Mouse (Mus musculus) midbrain, embryonic 13.5 days (tissue): ENCODE measurements around the gene Ppp4r3a. TPM values are rescaled to one million over a fixed set of nuclear protein-coding genes. Genes with fewer than 3 reads are reported as not detected.

Experiments used
- ATAC-seq: fragments of 200-750 bp; cut with Nextera tagmentation; 2 replicates; pipeline ENCODE4 v1.8.0; 2017; ENCODE audit warnings: mild to moderate bottlenecking, moderate TSS enrichment, moderate library complexity
- H3K27ac ChIP-seq: fragments of 300-500 bp; sonication (generic); 2 replicates; pipeline ENCODE4 v1.5.1; 2015; ENCODE audit warnings: inconsistent platforms, mild to moderate bottlenecking, moderate library complexity
- H3K27me3 ChIP-seq: fragments of 300-500 bp; sonication (generic); 2 replicates; pipeline ENCODE4 v1.6.1; 2015; ENCODE audit warnings: mild to moderate bottlenecking, inconsistent platforms
- H3K36me3 ChIP-seq: fragments of 300-500 bp; sonication (generic); 2 replicates; pipeline ENCODE4 v1.6.1; 2015; ENCODE audit warnings: mild to moderate bottlenecking, inconsistent platforms
- H3K4me1 ChIP-seq: fragments of 300-500 bp; sonication (generic); replicated peaks from 2 replicates; pipeline ENCODE4 v1.6.1; 2015; ENCODE audit warnings: inconsistent platforms
- H3K4me2 ChIP-seq: fragments of 300-500 bp; sonication (generic); replicated peaks from 2 replicates; pipeline ENCODE4 v1.6.1; 2015; ENCODE audit warnings: moderate library complexity, mild to moderate bottlenecking, inconsistent platforms
- H3K4me3 ChIP-seq: fragments of 300-500 bp; sonication (generic); replicated peaks from 2 replicates; pipeline ENCODE4 v1.5.1; 2015; ENCODE audit warnings: mild to moderate bottlenecking, inconsistent platforms
- H3K9ac ChIP-seq: fragments of 300-500 bp; sonication (generic); replicated peaks from 2 replicates; pipeline ENCODE4 v1.6.1; 2015; ENCODE audit warnings: mild to moderate bottlenecking, inconsistent platforms
- H3K9me3 ChIP-seq: fragments of 300-500 bp; sonication (generic); 2 replicates; pipeline ENCODE4 v1.6.1; 2016; ENCODE audit warnings: mild to moderate bottlenecking, inconsistent platforms
- WGBS: fragments of 180-500 bp; shearing (Covaris S2); methylation state at CpG from one replicate; pipeline ENCODE4 v1.1.7; 2015; 5-methylcytosine and 5-hydroxymethylcytosine counted together
- polyA plus RNA-seq: library from polyadenylated mRNA; unstranded; fragments of >200 nt; fragmentation: Nextera tagmentation; extraction: Ambion mirVana; gene quantifications from 2 replicates; pipeline ENCODE4 v1.2.1, GENCODE M21; 2015

Gene Ppp4r3a
- polyA plus RNA-seq, 1 experiment from 2014 or later: 37.6 TPM

- Histone ChIP-seq H3K4me2 (no peak overlapping the region), H3K9ac (no peak overlapping the region), H3K36me3 (no peaks in the 10 kb centered on the region), H3K9me3 (no peaks in the 10 kb centered on the region), H3K4me1 (peaks cover 65% of the 10 kb centered on the region), H3K4me3 (no peak overlapping the region), H3K27ac (no peak overlapping the region), H3K27me3 (0 out of 2 replicates have a peak, but pooled peaks cover under 1% of the 10 kb centered on the region)
- WGBS: 87% methylated on average over 4 of the region's 4 CpGs
- no peak for ATAC-seq
Measured at GRCm38 (mm10) chr12:101009225-101009624, 74.3 kb downstream of the Ppp4r3a start.

GRCm38 (mm10) chr12:101008648-101009047 is 74.9 kb downstream of the Ppp4r3a start:
- WGBS: 25% methylated on average over 4 of the region's 4 CpGs
- Histone ChIP-seq H3K9me3 (no peaks in the 10 kb centered on the region), H3K36me3 (no peaks in the 10 kb centered on the region), H3K27ac (no peak overlapping the region), H3K4me3 (no peak overlapping the region), H3K9ac (no peak overlapping the region), H3K4me1 (peaks cover 65% of the 10 kb centered on the region), H3K27me3 (no peaks in the 10 kb centered on the region), H3K4me2 (no peak overlapping the region)
- ATAC-seq: no peak

- no peak overlapping the region for H3K4me3 ChIP-seq
- peaks cover 65% of the 10 kb centered on the region for H3K4me1 ChIP-seq
- WGBS: 27% methylated on average over 10 of the region's 10 CpGs
- H3K9me3 ChIP-seq: no peaks in the 10 kb centered on the region
- 0 out of 2 replicates have a peak overlapping the region, but pooled peaks have one; percentile 33 for H3K27ac ChIP-seq
- H3K36me3 ChIP-seq: no peaks in the 10 kb centered on the region
- H3K4me2 ChIP-seq: no peak overlapping the region
- H3K9ac ChIP-seq: no peak overlapping the region
- no peaks in the 10 kb centered on the region for H3K27me3 ChIP-seq
- ATAC-seq: no peak
Measured at GRCm38 (mm10) chr12:101007968-101008481, 75.5 kb downstream of the Ppp4r3a start.

GRCm38 (mm10) chr12:101007427-101007826 is 76.1 kb downstream of the Ppp4r3a start:
- H3K27ac ChIP-seq: 0 out of 2 replicates have a peak overlapping the region, but pooled peaks have one; percentile 33

GRCm38 (mm10) chr12:101005665-101006420 is 77.7 kb downstream of the Ppp4r3a start:
- no peak for ATAC-seq
- Histone ChIP-seq H3K9ac (no peak overlapping the region), H3K4me1 (peaks cover 66% of the 10 kb centered on the region), H3K4me2 (no peak overlapping the region), H3K4me3 (no peak overlapping the region), H3K9me3 (no peaks in the 10 kb centered on the region), H3K27me3 (0 out of 2 replicates have a peak, but pooled peaks cover 2% of the 10 kb centered on the region), H3K36me3 (no peaks in the 10 kb centered on the region), H3K27ac (peak overlapping the region; percentile 30; the same call in 1 of the 2 replicates)
- WGBS: 89% methylated on average over 12 of the region's 12 CpGs

More at GRCm38 (mm10) chr12:101007427-101007826, 76.1 kb downstream of the Ppp4r3a start:
- peaks cover 64% of the 10 kb centered on the region for H3K4me1 ChIP-seq
- H3K9ac ChIP-seq: no peak overlapping the region
- ATAC-seq: no peak
- H3K9me3 ChIP-seq: no peaks in the 10 kb centered on the region
- no peak overlapping the region for H3K4me3 ChIP-seq
- no peak overlapping the region for H3K4me2 ChIP-seq
- H3K36me3 ChIP-seq: no peaks in the 10 kb centered on the region
- no peaks in the 10 kb centered on the region for H3K27me3 ChIP-seq
- 89% methylated on average over 9 of the region's 9 CpGs for WGBS

- Histone ChIP-seq H3K27ac (peak overlapping the region; percentile 30; the same call in 1 of the 2 replicates), H3K9me3 (no peaks in the 10 kb centered on the region), H3K4me3 (no peak overlapping the region), H3K27me3 (0 out of 2 replicates have a peak, but pooled peaks cover 2% of the 10 kb centered on the region), H3K9ac (no peak overlapping the region), H3K36me3 (no peaks in the 10 kb centered on the region), H3K4me1 (peaks cover 67% of the 10 kb centered on the region), H3K4me2 (no peak overlapping the region)
- ATAC-seq: peak; percentile 54
- WGBS: 61% methylated on average over 5 of the region's 5 CpGs
Measured at GRCm38 (mm10) chr12:101004982-101005381, 78.5 kb downstream of the Ppp4r3a start.

- H3K4me1 ChIP-seq: peaks cover 74% of the 10 kb centered on the region
Measured at GRCm38 (mm10) chr12:101002801-101003513, 80.5 kb downstream of the Ppp4r3a start.

GRCm38 (mm10) chr12:100999061-100999954 is 84.2 kb downstream of the Ppp4r3a start:
- Histone ChIP-seq H3K4me3 (no peak overlapping the region), H3K27ac (no peak overlapping the region), H3K9ac (peak overlapping the region; percentile 17; the same call in 1 of the 2 replicates), H3K4me1 (peaks cover 81% of the 10 kb centered on the region), H3K36me3 (no peaks in the 10 kb centered on the region), H3K9me3 (no peaks in the 10 kb centered on the region), H3K27me3 (0 out of 2 replicates have a peak, but pooled peaks cover 6% of the 10 kb centered on the region), H3K4me2 (no peak overlapping the region)
- 48% methylated on average over 7 of the region's 7 CpGs for WGBS
- ATAC-seq: no peak

More at GRCm38 (mm10) chr12:101002801-101003513, 80.5 kb downstream of the Ppp4r3a start:
- Histone ChIP-seq H3K9ac (no peak overlapping the region), H3K36me3 (no peaks in the 10 kb centered on the region), H3K27ac (no peak overlapping the region), H3K4me3 (no peak overlapping the region), H3K9me3 (no peaks in the 10 kb centered on the region), H3K4me2 (no peak overlapping the region), H3K27me3 (0 out of 2 replicates have a peak, but pooled peaks cover 2% of the 10 kb centered on the region)
- ATAC-seq: no peak
- WGBS: 34% methylated on average over 4 of the region's 4 CpGs

- 0 out of 2 replicates have a peak, but pooled peaks cover 6% of the 10 kb centered on the region for H3K27me3 ChIP-seq
- H3K4me1 ChIP-seq: peaks cover 75% of the 10 kb centered on the region
- no peaks in the 10 kb centered on the region for H3K9me3 ChIP-seq
- no peak overlapping the region for H3K4me2 ChIP-seq
- no peak overlapping the region for H3K9ac ChIP-seq
- no peak overlapping the region for H3K4me3 ChIP-seq
- 56% methylated on average over 8 of the region's 8 CpGs for WGBS
- H3K27ac ChIP-seq: no peak overlapping the region
- ATAC-seq: no peak
- H3K36me3 ChIP-seq: no peaks in the 10 kb centered on the region
Measured at GRCm38 (mm10) chr12:100998564-100998962, 84.9 kb downstream of the Ppp4r3a start.

GRCm38 (mm10) chr12:100997830-100998563 is 85.5 kb downstream of the Ppp4r3a start:
- no peak overlapping the region for H3K4me3 ChIP-seq
- no peaks in the 10 kb centered on the region for H3K9me3 ChIP-seq
- 9% methylated on average over 10 of the region's 10 CpGs for WGBS
- H3K27me3 ChIP-seq: 0 out of 2 replicates have a peak, but pooled peaks cover 6% of the 10 kb centered on the region
- no peak overlapping the region for H3K4me2 ChIP-seq
- peaks cover 70% of the 10 kb centered on the region for H3K4me1 ChIP-seq
- 0 out of 2 replicates have a peak overlapping the region, but pooled peaks have one; percentile 39 for H3K27ac ChIP-seq
- H3K36me3 ChIP-seq: no peaks in the 10 kb centered on the region
- no peak overlapping the region for H3K9ac ChIP-seq
- ATAC-seq: no peak
